Mouse (Mus musculus) adrenal gland, postnatal 25 days (tissue): Measurements from ENCODE around the gene Col4a3. TPM values are rescaled to one million over a fixed set of nuclear protein-coding genes. Genes with fewer than 3 reads are reported as not detected.
A peak's percentile ranks its signal among the peaks of the same experiment; 100 is the strongest.

Source experiments
- DNase-seq: peaks from one replicate; pipeline ENCODE4 v3.0.0; 2021; ENCODE audit warnings: mixed read lengths
- long read RNA-seq: library from polyadenylated mRNA; stranded (forward); transcript quantifications from one replicate; pipeline ENCODE4 v2.0.0, GENCODE M21; 2021
- total RNA-seq: library from RNA; stranded (reverse); gene quantifications from 2 replicates; pipeline ENCODE4 v1.2.3, GENCODE M21; 2021

The Col4a3 gene
- 1.7 and 2.9 TPM in 2 replicates for total RNA-seq
- long read RNA-seq = 0 reads

- peak; percentile 57 for DNase-seq
These were observed at the start of gene Col4a3, which contains the start of gene Col4a4 for GRCm38 (mm10) chr1:82586713-82587399. Gene Col4a3, plus strand, starts transcription at chr1:82586921. Gene Col4a4, minus strand, starts transcription at chr1:82586849.

- no peak for DNase-seq
These were observed 48.9 kb upstream of the Col4a3 start for GRCm38 (mm10) chr1:82537848-82538247.

- no peak for DNase-seq
These were observed 46.7 kb upstream of the Col4a3 start for GRCm38 (mm10) chr1:82540056-82540455.

- DNase-seq = no peak
These were observed 42.8 kb upstream of the Col4a3 start for GRCm38 (mm10) chr1:82543934-82544333.

- no peak for DNase-seq
These were observed 42.1 kb upstream of the Col4a3 start for GRCm38 (mm10) chr1:82544419-82545185.

GRCm38 (mm10) chr1:82545199-82545960 is 41.3 kb upstream of the Col4a3 start:
- no peak for DNase-seq

- DNase-seq = peak; percentile 13
These were observed 32.3 kb upstream of the Col4a3 start for GRCm38 (mm10) chr1:82554443-82554850.

DNA sequence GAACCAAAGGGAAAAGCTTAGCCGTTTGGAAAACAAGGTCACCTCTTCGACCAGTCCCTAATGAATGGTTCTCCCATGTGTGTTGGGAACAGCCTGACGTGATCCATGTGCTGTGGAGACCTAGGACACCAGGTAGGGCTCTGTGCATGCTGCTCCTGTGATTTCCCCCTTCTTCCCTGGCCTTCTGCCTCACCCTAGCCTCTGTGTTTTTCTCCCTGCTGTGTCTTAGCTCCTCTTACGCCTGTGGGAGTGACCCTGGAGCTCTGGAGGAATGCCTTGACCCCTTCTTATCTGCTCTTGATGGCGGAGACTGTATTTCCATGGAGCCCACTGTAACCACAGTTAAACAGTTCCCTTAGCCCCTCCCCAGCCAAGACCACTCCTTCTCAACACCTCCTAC is 31.8 kb upstream of the Col4a3 start:
- DNase-seq = no peak

- no peak for DNase-seq
These were observed 26.5 kb upstream of the Col4a3 start for GRCm38 (mm10) chr1:82560223-82560622.

GRCm38 (mm10) chr1:82569405-82569804 is 17.3 kb upstream of the Col4a3 start:
- no peak for DNase-seq

GRCm38 (mm10) chr1:82571758-82572157 is 15.0 kb upstream of the Col4a3 start:
- DNase-seq = peak; percentile 21

DNA sequence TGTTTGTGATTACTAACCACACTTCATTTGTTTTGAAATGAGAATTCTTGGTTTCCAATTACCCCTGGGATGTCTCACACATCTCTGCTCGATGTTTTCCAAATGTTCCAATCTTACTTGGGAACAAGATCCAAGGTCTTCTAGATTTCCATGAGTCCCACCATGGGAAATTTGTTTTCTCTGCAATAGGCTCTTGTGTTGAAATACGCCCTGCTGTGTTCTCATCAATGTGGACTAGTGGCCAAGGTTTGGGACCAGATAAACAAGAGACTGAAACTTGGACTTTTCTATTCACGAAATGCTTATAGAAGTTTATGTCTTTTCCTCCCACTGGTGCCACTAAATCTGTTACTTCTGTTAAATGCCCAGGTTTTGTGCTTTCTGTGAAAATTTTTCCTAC is 11.0 kb upstream of the Col4a3 start:
- no peak for DNase-seq

GRCm38 (mm10) chr1:82576182-82576581 is 10.5 kb upstream of the Col4a3 start:
- DNase-seq = no peak

- DNase-seq = no peak
These were observed 9.4 kb upstream of the Col4a3 start for GRCm38 (mm10) chr1:82577339-82577738.

GRCm38 (mm10) chr1:82577915-82578314 is 8.8 kb upstream of the Col4a3 start:
- DNase-seq = peak; percentile 10

DNA sequence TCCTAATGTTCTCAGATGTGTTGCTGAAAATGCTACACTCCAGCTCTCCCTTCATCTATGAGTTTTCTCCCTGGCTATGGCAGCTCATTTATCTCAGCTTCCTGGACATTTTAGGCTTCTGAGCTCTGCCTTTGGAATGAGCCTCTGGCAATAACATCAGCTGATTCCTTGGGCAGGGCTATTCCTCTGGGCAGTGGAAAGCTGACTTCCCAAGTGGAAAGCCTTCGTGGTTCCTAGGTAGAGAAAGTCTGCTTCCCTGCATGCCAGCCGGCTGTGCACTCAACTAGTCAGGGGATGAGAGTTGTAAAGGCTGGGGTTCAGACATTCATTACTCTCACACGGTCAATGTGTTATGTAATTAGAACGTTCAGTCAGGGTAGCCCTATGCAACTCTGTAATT is 8.4 kb upstream of the Col4a3 start:
- DNase-seq = no peak

GRCm38 (mm10) chr1:82585981-82586380 is 740 bp upstream of the Col4a3 start:
- no peak for DNase-seq

- no peak for DNase-seq
These were observed 3.5 kb downstream of the Col4a3 start for GRCm38 (mm10) chr1:82590266-82590665.

- peak; percentile 68 for DNase-seq
These were observed 10.3 kb downstream of the Col4a3 start for GRCm38 (mm10) chr1:82596864-82597596.

DNA sequence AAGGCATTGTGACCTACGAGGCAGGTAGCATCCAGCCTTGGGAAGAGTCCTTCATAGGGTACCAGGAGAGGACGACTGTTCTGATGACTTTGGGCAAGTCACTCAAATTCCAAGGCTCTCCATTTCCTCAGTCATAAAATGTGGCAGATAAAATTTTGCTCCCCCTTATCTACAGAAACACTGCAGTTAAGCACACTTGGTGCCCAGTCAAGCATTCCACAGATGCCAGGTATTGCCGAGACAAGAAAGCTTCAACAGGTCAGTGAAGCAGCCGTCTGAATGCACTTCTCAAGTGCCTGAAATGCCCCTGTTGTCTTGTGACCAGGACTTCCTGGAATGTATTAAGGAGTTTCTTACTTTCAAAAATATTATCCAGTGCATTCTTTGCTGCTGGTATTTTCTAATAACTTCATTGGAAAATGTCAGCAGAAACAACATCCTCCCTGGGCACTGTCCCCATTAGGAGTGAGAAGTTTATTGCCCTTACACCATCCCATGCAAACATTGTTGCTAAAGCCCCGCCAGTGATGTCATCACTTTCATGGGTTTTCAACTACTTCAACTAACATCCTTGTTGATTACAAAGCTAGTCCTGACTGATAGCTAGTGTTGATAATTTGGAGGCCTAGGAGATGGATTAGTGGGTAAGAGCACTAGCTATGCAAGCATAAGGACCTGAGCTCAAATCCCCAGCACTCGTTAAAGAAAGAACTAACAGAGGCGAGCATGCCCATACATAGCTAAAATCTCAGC is 16.7 kb downstream of the Col4a3 start:
- no peak for DNase-seq

DNA sequence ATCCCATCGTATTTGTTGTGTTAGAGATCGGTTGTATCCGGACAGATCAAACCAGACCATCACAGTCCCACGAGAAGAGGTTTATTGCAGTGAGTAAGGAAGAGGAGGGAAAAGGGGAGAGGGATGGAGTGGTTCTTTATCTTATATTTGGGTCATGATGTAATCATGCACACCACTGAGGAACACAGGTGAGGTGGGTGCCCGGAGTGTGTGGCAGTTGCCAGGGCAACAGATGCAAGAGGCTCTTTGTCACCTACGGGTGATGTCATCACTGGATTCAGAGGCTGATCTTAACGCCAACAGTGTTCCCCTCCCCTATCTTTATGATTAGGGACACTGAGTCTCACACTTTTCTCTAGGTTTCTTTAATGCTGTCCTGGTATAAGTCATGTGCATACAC is 18.6 kb downstream of the Col4a3 start:
- DNase-seq = no peak
